Mouse (Mus musculus): Measurements from ENCODE around the gene Tmem174. TPM values are rescaled to one million over a fixed set of nuclear protein-coding genes. Genes with fewer than 3 reads are reported as not detected.

Gene Tmem174
- total RNA-seq, 1 experiment from 2014 or later, result not detected

DNA sequence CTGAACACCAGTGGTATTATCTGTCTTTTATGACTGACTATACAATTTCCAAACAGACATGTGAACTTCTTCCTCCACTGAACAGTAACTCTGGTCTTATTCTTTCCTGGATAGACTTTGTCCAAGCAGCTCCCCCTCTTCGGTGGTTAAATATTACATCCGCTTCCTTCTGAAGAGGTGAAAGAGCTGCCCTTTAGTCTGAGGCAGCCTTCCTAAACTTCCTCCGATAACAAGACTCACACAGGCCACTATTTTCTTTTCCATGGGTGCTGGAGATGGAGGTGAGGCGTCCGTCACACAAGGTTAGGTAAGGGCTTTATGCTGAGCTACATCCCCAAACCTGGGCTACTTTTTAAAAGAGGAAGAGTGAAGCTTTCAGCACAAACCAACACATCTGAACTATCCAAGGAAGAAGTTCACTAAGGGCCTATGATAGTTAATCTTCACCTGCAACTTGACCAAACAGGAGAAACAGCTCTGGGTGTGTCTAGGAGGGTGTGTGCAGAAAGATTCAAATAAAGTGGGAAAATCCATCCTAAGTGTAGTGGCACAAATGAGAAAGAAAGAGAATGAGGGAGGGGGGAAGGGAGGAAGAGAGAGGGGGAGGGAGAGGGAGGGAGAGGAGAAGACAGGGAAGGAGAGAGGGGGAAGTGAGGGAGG is 1.4 kb upstream of the Tmem174 start:
- no peak for ATAC-seq (replicated peaks in 1 of 2; ENCODE audit: insufficient read depth in 1 of 2, low FRiP score in 2 of 2, low TSS enrichment in 1 of 2, low read depth in 1 of 2, poor library complexity in 2 of 2, severe bottlenecking in 2 of 2)

DNA sequence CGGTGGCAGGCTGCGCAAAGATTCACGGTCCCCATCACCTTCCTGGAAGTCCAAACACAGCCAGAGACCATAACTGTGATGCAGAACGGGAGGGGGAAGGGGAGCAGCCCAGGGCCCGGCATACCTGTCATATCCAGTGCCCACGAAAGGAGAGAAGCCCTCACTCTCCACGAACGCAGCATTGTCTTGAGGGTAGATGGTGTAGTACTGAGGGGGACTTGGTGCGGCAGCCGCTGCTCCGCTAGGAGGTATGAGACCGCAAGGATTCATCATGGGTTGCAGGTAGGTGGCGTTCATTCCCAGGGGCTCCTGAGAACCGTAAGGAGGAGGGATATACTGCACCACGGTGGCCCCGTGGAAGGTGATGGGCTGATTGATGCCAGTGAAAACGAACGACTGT is 639 bp downstream of the Tmem174 start:
- 0 out of 4 replicates have a peak, but pooled peaks of 1 of the 2 experiments have one; percentile 17 for ATAC-seq (replicated peaks in 1 of 2; ENCODE audit: insufficient read depth in 1 of 2, low FRiP score in 2 of 2, low TSS enrichment in 1 of 2, low read depth in 1 of 2, poor library complexity in 2 of 2, severe bottlenecking in 2 of 2)

DNA sequence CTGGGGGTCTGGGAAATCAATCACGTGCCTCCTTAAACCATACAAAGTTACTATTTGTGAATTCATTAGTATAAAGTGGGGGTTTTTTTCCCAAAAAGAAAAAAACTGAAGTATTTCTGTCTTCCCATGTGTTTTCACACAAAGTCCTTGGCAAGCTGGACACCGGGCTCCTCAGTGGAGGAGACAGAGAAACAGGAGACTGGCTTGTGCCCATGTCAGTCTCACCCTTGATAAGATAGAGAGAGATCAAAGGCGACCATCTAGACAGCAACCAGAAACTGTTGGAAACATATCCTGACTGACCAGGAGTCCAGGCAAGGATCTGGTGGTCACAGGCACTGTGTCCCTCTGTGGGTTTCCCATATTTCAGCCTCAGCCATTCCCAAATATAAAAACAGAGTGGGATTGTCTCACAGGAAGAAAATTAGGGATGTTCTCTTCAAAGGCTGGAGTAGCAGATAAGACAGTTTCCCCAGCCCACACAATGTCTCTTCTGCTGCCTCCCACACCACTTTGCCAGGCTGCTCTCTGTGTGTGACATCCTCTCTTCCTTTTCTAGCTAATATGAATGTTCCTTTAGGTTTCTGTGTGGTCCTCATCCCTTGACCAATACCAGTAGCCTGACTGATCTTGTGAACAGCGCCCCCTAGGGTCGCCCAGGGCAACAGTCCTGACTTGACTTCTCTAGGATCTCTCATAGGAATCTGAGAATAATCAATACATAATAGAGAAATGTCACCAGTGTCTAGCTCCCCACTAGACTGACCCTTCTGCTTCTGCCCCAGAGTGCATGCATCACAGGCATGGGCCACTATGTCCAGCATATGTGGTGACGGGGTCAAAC is 3.3 kb downstream of the Tmem174 start:
- no peak for ATAC-seq (replicated peaks in 1 of 2; ENCODE audit: insufficient read depth in 1 of 2, low FRiP score in 2 of 2, low TSS enrichment in 1 of 2, low read depth in 1 of 2, poor library complexity in 2 of 2, severe bottlenecking in 2 of 2)

DNA sequence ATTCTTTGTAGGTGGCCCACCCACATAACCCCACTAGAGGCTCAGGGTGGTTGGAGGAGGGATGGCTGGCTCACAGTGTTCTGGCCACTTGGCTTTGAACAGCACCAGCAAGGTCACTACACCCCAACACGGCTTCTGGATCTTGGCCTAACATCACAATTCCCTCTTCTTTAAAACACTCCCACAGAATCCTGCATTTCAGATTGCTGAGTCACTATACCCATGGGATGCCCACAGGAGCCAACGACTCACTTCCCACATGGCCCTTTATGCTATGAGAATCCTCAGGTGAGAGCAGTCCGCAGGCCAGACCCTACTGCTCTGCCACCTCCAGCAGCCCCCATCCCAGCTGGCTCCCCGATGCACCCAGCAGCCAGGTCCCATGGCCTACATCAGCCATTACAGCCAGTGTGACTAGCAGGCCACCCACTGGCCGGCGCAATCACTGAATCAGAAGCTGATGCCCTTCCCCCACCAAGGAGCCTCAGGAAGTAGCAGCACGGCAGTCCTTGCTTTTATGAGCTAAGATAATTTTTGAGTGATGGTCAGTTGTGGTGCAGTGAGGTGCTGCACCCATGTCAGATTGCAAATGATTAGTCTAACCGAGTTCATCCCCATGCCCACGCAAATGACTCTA is 4.8 kb downstream of the Tmem174 start:
- no peak for ATAC-seq (replicated peaks in 1 of 2; ENCODE audit: insufficient read depth in 1 of 2, low FRiP score in 2 of 2, low TSS enrichment in 1 of 2, low read depth in 1 of 2, poor library complexity in 2 of 2, severe bottlenecking in 2 of 2)

DNA sequence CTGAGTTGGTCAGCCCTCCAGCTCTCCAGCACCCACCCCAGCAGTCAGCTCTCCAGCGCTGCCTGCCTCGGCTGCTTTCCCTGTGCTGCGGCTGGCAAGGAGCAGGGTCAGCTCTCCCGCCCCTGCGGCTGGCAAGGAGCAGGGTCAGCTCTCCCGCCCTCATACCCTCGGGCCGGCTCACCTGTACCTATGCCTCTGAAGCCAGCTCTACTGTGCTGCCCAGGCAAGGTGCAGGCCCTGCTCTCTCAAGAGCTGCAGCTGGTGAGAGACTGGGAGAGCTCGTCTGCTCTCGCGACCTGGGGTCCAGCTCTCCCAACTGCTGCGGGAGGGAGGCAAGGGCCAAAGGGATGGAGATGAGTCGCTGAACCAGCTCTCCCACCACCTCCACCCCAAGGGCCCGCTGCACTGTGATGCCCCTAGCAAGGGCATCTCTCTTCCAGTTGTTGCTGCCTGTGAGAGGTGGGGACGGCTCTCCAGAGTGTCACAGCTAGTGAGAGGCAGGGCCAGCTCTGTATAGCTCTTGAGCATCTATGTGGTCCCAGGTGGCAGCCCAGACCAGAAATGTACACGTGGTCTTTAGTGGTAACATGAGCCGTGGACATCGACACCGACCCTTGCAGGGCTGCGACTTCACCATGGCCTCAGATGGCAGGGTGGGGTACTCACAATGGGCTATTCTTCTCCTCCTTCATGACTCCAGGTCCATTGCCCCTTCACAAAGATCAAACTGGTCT is 5.9 kb downstream of the Tmem174 start:
- ATAC-seq (replicated peaks in 1 of 2; ENCODE audit: insufficient read depth in 1 of 2, low FRiP score in 2 of 2, low TSS enrichment in 1 of 2, low read depth in 1 of 2, poor library complexity in 2 of 2, severe bottlenecking in 2 of 2), result no peak

DNA sequence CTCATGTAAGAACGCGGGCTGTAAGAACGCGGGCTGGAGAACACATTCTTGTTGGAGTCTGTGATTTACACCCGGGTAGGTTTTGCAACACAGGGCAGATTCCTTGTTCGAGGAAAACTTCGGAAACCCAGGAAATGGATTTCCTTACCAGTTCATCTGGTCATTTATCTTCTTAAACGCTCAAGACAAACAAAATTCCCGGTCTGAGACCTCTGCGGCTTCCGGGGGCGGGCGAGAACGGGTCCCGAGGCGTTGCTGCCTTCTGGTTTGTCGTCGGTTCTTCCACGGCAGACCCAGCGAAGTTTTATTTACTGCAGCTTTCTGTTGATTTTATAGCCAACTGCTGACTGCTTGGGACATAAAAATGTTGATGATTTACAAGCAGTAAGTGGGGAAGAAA is 10.5 kb downstream of the Tmem174 start:
- no peak for ATAC-seq (replicated peaks in 1 of 2; ENCODE audit: insufficient read depth in 1 of 2, low FRiP score in 2 of 2, low TSS enrichment in 1 of 2, low read depth in 1 of 2, poor library complexity in 2 of 2, severe bottlenecking in 2 of 2)

DNA sequence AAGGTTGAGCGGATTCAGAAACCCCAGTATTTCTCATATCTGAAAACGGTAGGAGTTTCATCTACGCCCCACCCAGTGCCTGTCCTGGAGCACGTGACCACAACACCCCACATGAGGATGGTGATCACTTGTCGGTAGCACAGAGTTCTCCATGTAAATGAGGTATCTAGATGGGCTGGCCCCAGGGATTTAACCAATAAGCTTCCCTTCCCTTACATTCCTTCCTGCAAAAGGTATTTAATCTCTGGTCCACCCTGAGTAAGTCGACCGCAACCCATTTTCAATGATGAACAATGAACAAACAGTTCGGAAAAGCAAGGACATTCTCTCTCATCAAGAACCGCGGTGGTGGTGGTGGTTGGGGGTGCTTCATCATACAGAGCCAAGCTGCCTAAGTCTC is 12.7 kb downstream of the Tmem174 start:
- no peak for ATAC-seq (replicated peaks in 1 of 2; ENCODE audit: insufficient read depth in 1 of 2, low FRiP score in 2 of 2, low TSS enrichment in 1 of 2, low read depth in 1 of 2, poor library complexity in 2 of 2, severe bottlenecking in 2 of 2)

DNA sequence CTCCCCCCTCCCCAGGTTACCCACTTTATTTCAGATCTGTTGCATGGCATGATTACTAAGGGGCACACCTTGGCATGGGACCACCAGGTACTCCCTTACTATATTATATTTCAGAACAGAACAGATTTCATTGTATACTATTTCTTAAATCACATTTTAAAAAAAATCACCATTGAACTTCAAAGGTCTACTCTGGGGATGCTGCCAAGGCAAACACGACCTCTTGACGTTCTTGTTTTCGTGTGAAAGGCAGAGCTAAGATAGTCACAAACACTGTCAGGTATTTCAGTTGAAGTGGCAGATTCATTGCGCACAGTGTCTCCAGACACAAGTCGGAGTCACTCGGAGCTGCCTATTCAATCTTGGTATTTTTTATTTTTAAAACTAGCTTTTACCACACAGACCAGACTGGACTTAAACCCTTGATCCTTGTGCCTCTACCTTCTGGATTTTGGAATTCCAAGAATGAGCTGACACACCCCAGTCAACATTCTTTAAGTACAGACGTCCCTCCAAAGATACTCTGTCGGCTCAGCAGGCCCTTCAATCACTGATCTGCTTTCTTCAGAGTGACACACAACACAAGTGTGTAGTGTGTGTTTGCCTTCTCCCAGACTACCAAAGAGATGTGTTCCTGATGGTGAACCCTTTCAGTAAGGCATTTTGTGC is 14.2 kb downstream of the Tmem174 start:
- no peak for ATAC-seq (replicated peaks in 1 of 2; ENCODE audit: insufficient read depth in 1 of 2, low FRiP score in 2 of 2, low TSS enrichment in 1 of 2, low read depth in 1 of 2, poor library complexity in 2 of 2, severe bottlenecking in 2 of 2)

DNA sequence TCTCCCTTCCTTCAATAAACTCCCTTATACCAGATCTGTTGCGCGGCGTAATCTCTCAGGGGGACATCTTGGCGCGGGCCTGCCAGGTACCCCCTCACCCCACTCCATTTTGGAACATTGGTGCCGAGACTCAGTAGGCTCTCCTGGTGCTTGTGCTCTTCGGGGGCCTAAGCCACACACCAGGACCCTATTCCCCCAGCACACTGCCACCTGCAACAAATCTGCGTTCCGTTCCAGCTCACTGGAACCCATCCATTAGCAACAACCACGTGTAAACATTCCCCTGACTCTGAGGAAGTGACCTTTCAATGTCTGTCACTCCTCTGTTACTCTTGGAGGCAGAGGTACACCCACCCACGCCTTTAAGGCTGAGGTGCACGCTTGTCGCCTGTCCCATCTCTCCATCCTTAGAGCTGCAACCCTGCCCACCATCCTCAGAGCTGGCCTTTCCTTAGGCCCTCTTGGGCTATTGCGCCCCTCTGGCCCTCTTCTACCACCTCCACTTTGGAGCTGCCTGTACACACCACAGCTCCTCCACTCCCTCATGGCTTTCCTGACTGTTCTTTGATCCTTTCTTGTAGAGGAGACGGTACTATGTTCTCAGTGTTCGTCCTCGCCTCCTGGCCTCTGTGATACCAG is 19.7 kb downstream of the Tmem174 start:
- no peak for ATAC-seq (replicated peaks in 1 of 2; ENCODE audit: insufficient read depth in 1 of 2, low FRiP score in 2 of 2, low TSS enrichment in 1 of 2, low read depth in 1 of 2, poor library complexity in 2 of 2, severe bottlenecking in 2 of 2)

DNA sequence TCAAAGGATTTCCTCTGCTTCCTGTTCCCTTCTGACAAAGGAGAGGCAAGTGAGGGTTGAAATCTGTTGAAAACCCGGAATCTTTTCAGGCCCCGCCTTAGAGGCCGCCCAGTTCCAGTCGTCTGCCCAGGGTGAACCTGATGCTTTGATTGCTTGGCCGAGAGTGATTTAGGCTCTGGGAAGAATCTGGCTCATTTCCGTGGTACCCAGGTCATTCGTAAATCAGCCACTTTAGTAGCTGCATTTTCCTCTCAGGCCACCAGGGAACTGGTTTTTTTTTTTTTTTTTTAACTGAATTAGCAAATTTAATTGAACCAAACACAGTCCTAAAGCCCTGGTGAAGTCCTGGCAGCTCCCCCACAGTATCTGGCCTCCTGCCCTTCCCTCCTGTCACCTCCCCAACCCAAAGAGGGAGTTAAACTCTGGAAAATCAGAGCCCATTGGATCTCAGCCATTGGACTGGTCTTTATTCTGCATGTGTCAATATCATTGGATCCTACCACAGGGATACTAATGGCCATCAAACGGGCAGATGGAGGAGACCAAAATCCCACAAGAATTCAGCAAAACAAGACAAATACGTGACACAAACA is 29.2 kb downstream of the Tmem174 start:
- no peak for ATAC-seq (replicated peaks in 1 of 2; ENCODE audit: insufficient read depth in 1 of 2, low FRiP score in 2 of 2, low TSS enrichment in 1 of 2, low read depth in 1 of 2, poor library complexity in 2 of 2, severe bottlenecking in 2 of 2)

DNA sequence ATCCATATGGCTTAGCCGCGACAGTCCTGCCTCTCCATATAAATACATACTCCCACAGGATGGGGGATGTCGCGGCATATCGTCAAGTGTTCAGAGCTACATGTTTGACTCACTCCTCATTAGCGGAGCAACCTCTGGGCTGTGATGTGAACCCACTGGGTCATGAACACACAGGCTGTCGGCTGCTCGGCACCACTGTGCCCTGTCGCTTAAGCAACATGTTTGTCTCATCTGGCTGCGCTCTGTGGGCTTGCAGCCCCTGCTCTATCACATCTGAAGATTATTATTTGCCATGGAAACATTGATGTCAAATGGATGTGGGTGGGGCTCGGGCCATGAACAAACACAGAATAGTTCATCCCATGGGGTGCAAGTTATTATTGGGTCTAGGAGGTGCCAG is 33.4 kb downstream of the Tmem174 start:
- no peak for ATAC-seq (replicated peaks in 1 of 2; ENCODE audit: insufficient read depth in 1 of 2, low FRiP score in 2 of 2, low TSS enrichment in 1 of 2, low read depth in 1 of 2, poor library complexity in 2 of 2, severe bottlenecking in 2 of 2)

DNA sequence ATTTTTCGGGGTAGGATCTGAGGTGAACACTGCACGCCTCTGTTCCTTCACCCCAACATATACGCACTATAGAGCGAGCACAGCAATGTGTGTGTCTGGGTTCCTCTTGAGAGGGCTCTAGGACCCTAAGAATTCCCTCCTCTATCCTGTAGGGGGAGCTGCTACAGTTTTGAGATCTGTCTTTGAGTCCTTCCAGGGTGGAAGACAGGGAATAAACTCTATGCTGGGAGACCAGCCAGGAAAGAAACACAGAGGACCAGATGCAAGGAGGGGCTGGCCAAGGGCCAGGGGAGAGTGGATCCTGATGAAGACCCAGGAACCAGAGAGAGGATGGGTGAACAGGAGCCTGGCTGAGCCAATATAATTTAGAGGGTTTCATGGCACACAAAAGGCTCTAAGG is 40.5 kb downstream of the Tmem174 start:
- ATAC-seq (replicated peaks in 1 of 2; ENCODE audit: insufficient read depth in 1 of 2, low FRiP score in 2 of 2, low TSS enrichment in 1 of 2, low read depth in 1 of 2, poor library complexity in 2 of 2, severe bottlenecking in 2 of 2), result no peak

DNA sequence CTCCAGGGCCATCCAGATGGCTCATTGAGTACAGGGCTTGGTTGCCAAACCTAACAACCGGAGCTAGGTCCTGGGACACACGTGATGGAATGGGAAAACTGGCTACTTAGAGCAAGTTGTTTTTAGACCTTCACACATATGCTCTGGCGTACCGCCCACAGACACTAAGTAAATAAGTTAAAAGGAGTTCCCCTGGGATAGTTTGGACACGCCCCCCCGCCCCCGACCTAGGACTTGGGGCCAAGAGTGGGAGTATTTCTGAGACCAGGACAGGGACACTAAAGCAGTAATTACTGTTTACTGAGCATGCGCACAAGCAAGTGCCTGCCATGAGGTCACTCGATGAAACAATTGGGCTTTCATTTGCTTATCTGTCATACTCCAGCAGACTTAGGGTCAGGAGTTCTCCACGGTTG is 42.5 kb downstream of the Tmem174 start:
- ATAC-seq (replicated peaks in 1 of 2; ENCODE audit: insufficient read depth in 1 of 2, low FRiP score in 2 of 2, low TSS enrichment in 1 of 2, low read depth in 1 of 2, poor library complexity in 2 of 2, severe bottlenecking in 2 of 2), result no peak

DNA sequence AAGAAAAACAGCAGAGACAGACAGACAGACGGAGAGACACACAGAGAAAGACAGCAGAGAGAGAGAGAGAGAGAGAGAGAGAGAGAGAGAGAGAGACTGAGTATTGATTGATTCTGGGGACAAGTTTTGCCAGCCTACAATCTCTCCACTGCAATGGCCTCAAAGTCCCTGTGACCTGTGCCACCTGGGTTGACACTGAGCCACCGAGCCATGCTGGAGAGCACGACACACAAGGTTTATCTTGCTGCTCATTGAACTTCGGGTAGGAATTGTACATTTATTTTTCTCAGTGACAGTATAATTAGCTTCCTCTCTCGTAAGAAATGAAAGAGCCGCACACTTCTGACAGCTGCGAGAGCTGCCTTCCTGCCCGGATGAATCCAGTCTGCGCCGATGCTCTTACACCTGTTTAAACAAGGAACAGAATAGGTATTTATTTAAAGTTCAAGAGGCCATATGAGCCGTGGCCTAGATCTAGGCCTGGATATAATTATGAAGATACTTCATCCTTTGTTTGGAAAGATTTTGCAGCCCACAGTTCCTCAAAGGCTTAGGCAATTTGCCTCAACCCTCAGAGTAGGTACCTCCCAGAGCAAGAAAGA is 43.2 kb downstream of the Tmem174 start:
- no peak for ATAC-seq (replicated peaks in 1 of 2; ENCODE audit: insufficient read depth in 1 of 2, low FRiP score in 2 of 2, low TSS enrichment in 1 of 2, low read depth in 1 of 2, poor library complexity in 2 of 2, severe bottlenecking in 2 of 2)

DNA sequence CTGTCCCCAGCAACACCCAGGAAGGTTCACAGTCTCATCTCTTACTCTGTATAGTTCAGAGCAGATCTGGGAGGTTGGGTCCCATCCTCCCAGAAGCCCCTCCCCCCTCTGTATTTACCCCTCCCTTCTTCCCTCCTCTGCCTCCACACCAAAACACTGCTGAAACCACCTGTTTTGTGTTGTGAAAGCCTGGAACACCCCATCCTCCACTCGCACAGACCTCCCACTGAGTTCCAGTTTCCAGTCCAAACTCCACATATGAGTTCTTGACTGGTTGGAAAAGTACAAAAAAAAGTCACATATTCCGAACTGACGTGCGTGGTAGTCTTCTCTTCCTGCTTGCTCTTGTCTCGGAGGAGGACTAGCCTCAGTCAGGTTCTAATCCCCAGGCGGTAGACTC is 45.8 kb downstream of the Tmem174 start:
- ATAC-seq (replicated peaks in 1 of 2; ENCODE audit: insufficient read depth in 1 of 2, low FRiP score in 2 of 2, low TSS enrichment in 1 of 2, low read depth in 1 of 2, poor library complexity in 2 of 2, severe bottlenecking in 2 of 2), result no peak

DNA sequence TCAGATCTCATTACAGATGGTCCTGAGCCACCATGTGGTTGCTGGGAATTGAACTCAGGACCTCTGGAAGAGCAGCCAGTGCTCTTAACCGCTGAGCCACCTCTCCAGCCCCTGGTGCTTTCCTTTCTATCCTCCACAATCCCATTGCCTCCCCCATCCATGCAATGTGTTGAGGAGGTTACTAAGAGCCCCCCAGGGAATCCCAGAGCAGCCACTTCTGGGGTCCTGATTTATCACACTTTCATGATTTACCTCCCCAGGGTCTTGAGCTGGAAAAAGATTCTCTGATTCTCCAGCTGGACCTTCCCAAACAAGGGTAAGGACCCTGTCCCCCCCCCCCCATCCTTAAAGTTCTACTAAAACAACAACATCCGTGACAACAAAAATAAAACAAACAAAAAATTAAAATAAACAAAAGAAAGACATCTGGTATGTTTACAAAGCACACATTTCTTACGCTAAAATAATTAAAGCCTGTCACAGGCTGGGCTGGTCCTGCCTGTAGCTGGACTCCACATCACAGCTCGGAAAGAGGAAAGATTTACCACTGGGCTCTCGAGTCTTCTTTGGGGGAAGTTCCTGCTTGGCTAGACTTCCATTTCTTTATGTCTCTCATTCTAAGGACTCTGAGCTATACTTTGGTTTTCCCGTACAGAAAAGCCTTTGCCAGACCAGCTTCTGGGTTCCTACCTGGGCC is 46.4 kb downstream of the Tmem174 start:
- no peak for ATAC-seq (replicated peaks in 1 of 2; ENCODE audit: insufficient read depth in 1 of 2, low FRiP score in 2 of 2, low TSS enrichment in 1 of 2, low read depth in 1 of 2, poor library complexity in 2 of 2, severe bottlenecking in 2 of 2)
